Comparison of ENCODE assay signal across 9 mouse cellular contexts in the genomic region with DNA sequence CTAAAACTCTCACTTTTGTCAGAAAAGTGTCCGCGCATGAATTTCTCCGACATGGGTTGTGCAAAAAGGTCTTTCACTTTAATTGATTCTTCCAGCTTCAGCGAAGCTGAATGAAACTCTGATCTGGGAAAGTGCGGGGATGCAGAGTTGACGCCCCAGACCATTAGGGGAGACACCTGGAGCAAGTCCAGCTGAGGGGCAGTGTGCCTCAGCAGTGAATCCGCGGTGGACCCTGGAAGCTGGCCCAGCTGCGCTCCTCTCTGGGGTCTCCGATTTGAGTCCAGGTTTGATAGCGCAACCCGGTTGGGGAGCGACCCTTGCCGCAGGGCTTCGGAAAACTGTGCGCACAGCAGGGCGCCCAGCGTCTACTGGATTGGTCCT. TPM values are rescaled to one million over a fixed set of nuclear protein-coding genes. Genes with fewer than 3 reads are reported as not detected.
A peak's percentile ranks its signal among the peaks of the same experiment; 100 is the strongest.
DNase-seq lines count a peak whose midpoint lies in the region; ATAC-seq and TF ChIP-seq lines count a peak whose summit lies in the region.
"Had no signal": no experiment of that assay in that cellular context is flagged by ENCODE, and none has a peak within 500 bp of the region (broad histone marks: within the 10 kb centered on the region; RNA-seq: fewer than 3 reads in every experiment).

No protein-coding gene starts in this region.

- no peak for TF ChIP-seq EP300 in heart, adult 2 months (IDR thresholded peaks at IDR 0.05; ENCODE audit: insufficient read depth, low read depth, low read length)
- TF ChIP-seq EP300 in stomach, postnatal 0 days (optimal IDR thresholded peaks at IDR 0.05): no peak

- H3K4me2 ChIP-seq in limb, embryonic 15.5 days: peak overlapping the region; percentile 67
- peak overlapping the region; percentile 58 for H3K4me2 ChIP-seq in stomach, postnatal 0 days (replicated peaks; ENCODE audit: low read depth)

- WGBS in heart, adult 2 months: 13% methylated on average over 18 of the region's 18 CpGs
- 14% methylated on average over 18 of the region's 18 CpGs for WGBS in limb, embryonic 15.5 days
- WGBS in stomach, postnatal 0 days: 8% methylated on average over 18 of the region's 18 CpGs

- peak; percentile 53 for DNase-seq in heart, adult 11 months
- DNase-seq in heart, adult 2 months: no peak
- peak; percentile 4 for DNase-seq in right cerebral cortex, postnatal 4 days
- no peak for DNase-seq in right cerebral cortex, postnatal 25 days
- no peak for DNase-seq in stomach, postnatal 0 days (ENCODE audit: low spot score)
- DNase-seq in urinary bladder, postnatal 4 days (ENCODE audit: low spot score in 2 of 2): no peak
- no peak for DNase-seq in Muller cell, postnatal 12 days (ENCODE audit: inconsistent ontology term)

- no peak for TF ChIP-seq CTCF in heart, adult 2 months (IDR thresholded peaks at IDR 0.05)
- TF ChIP-seq CTCF in stomach, postnatal 0 days (IDR thresholded peaks at IDR 0.05; ENCODE audit: low read depth): no peak

- H3K4me3 ChIP-seq in heart, adult 2 months: no peak overlapping the region
- H3K4me3 ChIP-seq in limb, embryonic 15.5 days: peak overlapping the region; percentile 49
- peak overlapping the region; percentile 44 for H3K4me3 ChIP-seq in stomach, postnatal 0 days (ENCODE audit: low read depth, low read length)

- no peaks in the 10 kb centered on the region for H3K9me3 ChIP-seq in limb, embryonic 15.5 days
- no peaks in the 10 kb centered on the region for H3K9me3 ChIP-seq in stomach, postnatal 0 days (ENCODE audit: control insufficient read depth, low read length)
- H3K9me3 ChIP-seq: megakaryocyte, embryonic 14.5 days had no signal

- H3K4me1 ChIP-seq in heart, adult 2 months (ENCODE audit: control insufficient read depth, insufficient read depth, low read length): no peaks in the 10 kb centered on the region; the same call in 1 of the 2 replicates
- no peaks in the 10 kb centered on the region for H3K4me1 ChIP-seq in limb, embryonic 15.5 days
- H3K4me1 ChIP-seq in stomach, postnatal 0 days (replicated peaks; ENCODE audit: control insufficient read depth, insufficient read depth): no peaks in the 10 kb centered on the region

- peaks cover 2% of the 10 kb centered on the region; the same call in 1 of the 2 replicates for H3K27me3 ChIP-seq in heart, adult 2 months (ENCODE audit: control insufficient read depth, insufficient read depth, low read length)
- no peaks in the 10 kb centered on the region for H3K27me3 ChIP-seq in limb, embryonic 15.5 days
- H3K27me3 ChIP-seq in stomach, postnatal 0 days (ENCODE audit: control insufficient read depth, insufficient read depth, low read length): no peaks in the 10 kb centered on the region

- H3K9ac ChIP-seq in heart, adult 2 months (ENCODE audit: low read depth, low read length): no peak overlapping the region
- H3K9ac ChIP-seq in limb, embryonic 15.5 days: no peak overlapping the region; the same call in 1 of the 2 replicates
- H3K9ac ChIP-seq in stomach, postnatal 0 days (ENCODE audit: low read length): no peak overlapping the region

- H3K27ac ChIP-seq in heart, adult 2 months: no peak overlapping the region
- H3K27ac ChIP-seq in limb, embryonic 15.5 days: no peak overlapping the region
- H3K27ac ChIP-seq in stomach, postnatal 0 days (replicated peaks): no peak overlapping the region

- no peak for ATAC-seq in limb, embryonic 15.5 days (ENCODE audit: insufficient number of reproducible peaks, low FRiP score, low TSS enrichment, low read depth)
- ATAC-seq in stomach, postnatal 0 days (ENCODE audit: low FRiP score, low TSS enrichment): no peak

- no peak for TF ChIP-seq POLR2A in heart, adult 2 months (IDR thresholded peaks at IDR 0.05; ENCODE audit: insufficient read depth, low read depth, low read length)

- no peaks in the 10 kb centered on the region for H3K36me3 ChIP-seq in heart, adult 2 months (ENCODE audit: control insufficient read depth, insufficient read depth, low read length)
- H3K36me3 ChIP-seq in limb, embryonic 15.5 days: no peaks in the 10 kb centered on the region
- H3K36me3 ChIP-seq in stomach, postnatal 0 days (ENCODE audit: control insufficient read depth, insufficient read depth, low read length): no peaks in the 10 kb centered on the region

- H3K79me2 ChIP-seq in heart, adult 2 months (replicated peaks; ENCODE audit: control insufficient read depth, insufficient read depth, low read length): no peaks in the 10 kb centered on the region

- intact Hi-C loops in heart, adult 2 months (cut with DNase I): no loop called here

RNA-seq across cellular contexts. Expression of a gene that starts 0.8 kb away (rescaled TPM):
- total RNA-seq in heart, adult 2 months (2021): under 1 TPM in 1 of 2 experiments, not detected in 1; 0.10 TPM
- 0.08 TPM in 1 of 2 replicates, not detected in the other for polyA plus RNA-seq in heart, adult 2 months (2012; rRNA removed)
- polyA plus RNA-seq in limb, embryonic 15.5 days (2015; fragmentation: Nextera tagmentation; extraction: Ambion mirVana): 7.9 and 11.0 TPM in 2 replicates
- polyA plus RNA-seq in stomach, postnatal 0 days (2015; fragmentation: Nextera tagmentation; extraction: Ambion mirVana): 0.89 and 1.3 TPM in 2 replicates

RNA-seq across cellular contexts. Expression of a gene that starts 22.0 kb away (rescaled TPM):
- not detected for total RNA-seq in heart, adult 2 months (2021)
- polyA plus RNA-seq in heart, adult 2 months (2012; rRNA removed): not detected in 2 replicates
- not detected in 2 replicates for polyA plus RNA-seq in limb, embryonic 15.5 days (2015; fragmentation: Nextera tagmentation; extraction: Ambion mirVana)
- polyA plus RNA-seq in stomach, postnatal 0 days (2015; fragmentation: Nextera tagmentation; extraction: Ambion mirVana): not detected in 2 replicates

Comparison
In these comparisons a context has a peak if more than half of its experiments do, and no peak if none do; other contexts are left out.
1. DNase-seq: peak in heart, adult 11 months (single experiment) and right cerebral cortex, postnatal 4 days (single experiment); none in heart, adult 2 months (0 of 2), right cerebral cortex, postnatal 25 days (single experiment), stomach, postnatal 0 days (single experiment), urinary bladder, postnatal 4 days (0 of 2) and Muller cell, postnatal 12 days (single experiment).